Mouse (Mus musculus) liver, adult 2 months (tissue): ENCODE data around the gene Borcs7.

Experiments
- CTCF ChIP-seq: fragments of 200-500 bp; IDR thresholded peaks from 2 replicates; pipeline ENCODE4 v1.5.1; 2011; ENCODE audit warnings: low read depth, low read length, control low read depth
- POLR2A ChIP-seq: fragments of 200-500 bp; IDR thresholded peaks from 2 replicates; pipeline ENCODE4 v1.6.1; 2011; ENCODE audit warnings: low read length, control low read depth; ENCODE audit not compliant: insufficient read depth; ENCODE audit errors: extremely low read depth

GRCm38 (mm10) chr19:46697840-46698517 lies 8.3 kb downstream of the Borcs7 start:
- TF ChIP-seq CTCF (no peak), POLR2A (no peak)
